Mouse (Mus musculus) heart, adult 11 months (tissue): ENCODE measurements around the gene Acad11.

Experiments used
- DNase-seq: peaks from one replicate; pipeline ENCODE4 v3.0.0; 2022

Gene Acad11

DNA sequence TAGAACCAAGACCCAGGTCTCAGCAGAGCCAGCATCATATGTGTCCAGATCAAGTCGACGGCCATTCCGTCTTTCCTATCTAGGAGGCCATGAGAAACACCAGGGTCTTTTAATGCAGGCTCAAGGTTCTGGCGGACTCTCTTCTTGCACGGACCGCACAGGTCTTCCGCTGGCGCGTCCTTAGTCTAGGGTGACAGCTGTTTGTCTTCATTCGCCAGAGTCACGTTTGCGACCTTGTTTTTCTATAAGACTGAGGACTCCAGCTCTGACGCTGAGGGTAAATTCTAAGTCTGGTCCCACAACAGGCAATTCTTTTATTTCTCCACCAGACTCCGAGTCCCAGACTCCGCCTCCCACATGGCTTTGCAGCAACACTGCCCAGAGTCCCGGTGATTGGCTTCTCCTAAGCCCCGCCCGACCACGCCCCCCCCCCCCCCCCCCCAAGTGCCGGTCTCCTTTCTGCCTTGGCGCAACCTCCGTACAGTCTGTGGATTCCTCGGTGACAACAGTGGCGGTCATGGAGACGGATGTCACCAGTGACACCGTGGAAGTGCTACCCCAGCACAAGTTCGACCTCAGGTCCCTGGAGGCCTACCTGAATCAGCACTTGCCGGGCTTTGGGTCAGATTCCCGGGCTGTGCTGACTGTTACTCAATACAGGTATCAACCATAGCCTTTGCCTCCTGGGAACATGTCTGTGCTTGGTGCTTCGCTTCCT is at the start of gene Acad11:
TSS of gene Acad11 (plus strand) at position 134 of the 718 bp plus-strand sequence.
- DNase-seq, result peak; percentile 99

DNA sequence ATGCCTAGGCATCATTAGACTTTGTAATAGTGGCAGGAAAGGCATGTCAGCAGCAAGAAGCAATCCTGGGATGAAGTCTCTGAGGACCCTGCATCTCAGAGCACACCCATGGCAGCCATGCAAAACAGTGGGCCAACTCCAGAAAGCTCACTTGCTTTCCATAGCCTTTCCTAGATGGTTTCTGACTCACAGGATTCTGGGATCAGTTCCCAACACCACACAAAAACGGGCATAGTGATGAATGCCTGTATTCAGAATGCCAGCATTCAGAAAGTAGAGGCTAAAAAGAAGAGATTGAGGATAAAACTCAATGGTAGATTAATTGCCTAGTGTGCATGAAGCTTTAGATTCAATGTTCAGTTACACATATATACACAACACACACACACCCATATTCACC is 48.7 kb upstream of the Acad11 start:
- DNase-seq, result peak; percentile 54

DNA sequence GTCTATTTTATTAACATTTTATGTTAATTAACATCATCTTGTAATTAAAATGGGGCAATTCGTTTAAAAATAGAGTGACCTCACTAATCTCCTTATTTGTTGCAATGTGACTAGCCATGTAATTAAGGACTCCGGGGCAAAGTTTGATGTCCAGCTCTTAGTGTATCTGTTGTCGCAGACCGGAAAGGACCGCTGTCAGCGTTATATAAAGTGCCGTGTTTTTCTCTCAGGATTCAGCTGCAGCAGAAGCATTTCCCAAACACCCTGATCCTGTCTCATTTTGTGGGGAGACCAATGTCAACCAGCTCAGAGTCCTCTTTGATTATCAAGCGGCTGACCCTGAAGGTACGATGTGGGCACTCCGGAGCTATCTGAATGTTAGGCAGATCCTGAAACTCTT is 42.2 kb upstream of the Acad11 start:
- peak; percentile 55 for DNase-seq

DNA sequence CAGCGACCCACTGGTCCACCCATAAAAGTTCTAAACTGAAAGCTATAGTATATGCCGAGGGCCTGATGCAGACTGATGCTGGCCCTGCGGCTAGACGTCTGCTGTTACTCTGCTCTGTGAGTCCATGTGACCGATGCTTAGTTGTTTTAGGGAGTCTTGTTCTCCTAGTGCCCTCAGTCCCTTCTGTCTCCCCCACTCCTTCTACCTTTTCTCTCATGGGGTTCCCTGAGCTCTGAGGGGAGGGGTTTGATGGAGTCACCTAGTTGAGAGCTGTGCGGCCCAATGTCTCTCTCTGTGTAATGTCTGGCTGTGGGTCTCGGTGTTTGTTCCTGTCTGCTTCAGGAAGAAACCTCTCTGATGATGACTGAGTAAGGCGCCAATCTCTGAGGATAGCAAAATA is 36.0 kb upstream of the Acad11 start:
- peak; percentile 80 for DNase-seq

DNA sequence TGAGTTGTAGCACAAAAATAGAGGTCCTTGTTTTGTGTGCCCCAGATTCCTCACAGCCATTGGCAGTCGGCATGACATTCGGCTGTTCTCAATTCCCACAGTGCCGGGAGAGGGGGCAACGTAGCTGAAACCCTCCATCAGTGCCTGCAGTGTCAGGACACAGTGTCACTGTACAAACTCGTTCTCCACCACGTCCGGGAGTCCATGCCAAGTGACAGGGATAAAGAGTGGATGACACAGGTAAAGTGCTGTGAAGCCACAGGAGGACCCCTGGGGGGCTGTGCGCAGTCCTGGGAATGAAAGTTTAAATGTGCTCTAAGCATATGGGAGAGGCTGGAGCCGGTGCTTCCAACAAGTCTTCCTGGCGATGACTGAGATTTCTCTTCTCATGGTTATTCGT is 33.3 kb upstream of the Acad11 start:
- DNase-seq, result peak; percentile 74

DNA sequence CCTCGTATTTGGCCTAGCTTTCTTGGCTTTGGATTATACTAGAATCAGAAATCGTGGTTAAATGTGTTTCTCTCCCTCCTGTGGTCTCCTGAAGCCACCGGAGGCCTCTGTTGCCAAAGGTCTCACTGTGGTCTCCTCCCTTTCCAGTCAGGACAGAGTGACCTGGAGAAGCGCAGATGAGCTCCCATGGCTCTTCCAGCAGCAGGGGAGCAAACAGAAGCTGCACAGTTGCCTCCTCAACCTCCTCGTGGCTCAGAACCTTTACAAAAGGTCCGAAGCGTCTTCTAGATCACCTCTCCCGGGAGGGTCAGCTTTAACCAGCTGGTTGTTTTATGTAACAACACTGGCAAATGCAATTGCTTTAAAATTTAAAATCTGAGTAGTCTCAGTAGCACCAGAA is 28.9 kb upstream of the Acad11 start:
- peak; percentile 51 for DNase-seq

DNA sequence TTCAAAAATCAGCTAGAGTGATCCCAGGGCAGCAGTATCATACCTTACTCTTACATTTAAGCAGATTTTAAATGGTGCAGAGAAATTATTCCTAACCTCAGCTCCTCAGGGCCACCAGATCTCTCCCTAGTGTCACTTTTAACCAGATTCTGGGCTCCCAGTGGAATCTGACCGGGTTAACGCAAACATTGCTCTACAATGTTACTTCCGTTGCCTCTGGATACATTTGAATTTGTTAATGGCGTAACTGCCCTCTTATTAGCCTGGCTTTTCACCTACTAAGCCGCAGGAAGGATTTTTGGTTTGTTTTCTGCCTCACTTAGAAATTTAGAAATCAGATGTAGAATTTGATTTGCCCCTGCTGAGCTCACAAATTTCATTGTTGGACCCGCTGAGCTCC is 28.5 kb upstream of the Acad11 start:
- peak; percentile 56 for DNase-seq

DNA sequence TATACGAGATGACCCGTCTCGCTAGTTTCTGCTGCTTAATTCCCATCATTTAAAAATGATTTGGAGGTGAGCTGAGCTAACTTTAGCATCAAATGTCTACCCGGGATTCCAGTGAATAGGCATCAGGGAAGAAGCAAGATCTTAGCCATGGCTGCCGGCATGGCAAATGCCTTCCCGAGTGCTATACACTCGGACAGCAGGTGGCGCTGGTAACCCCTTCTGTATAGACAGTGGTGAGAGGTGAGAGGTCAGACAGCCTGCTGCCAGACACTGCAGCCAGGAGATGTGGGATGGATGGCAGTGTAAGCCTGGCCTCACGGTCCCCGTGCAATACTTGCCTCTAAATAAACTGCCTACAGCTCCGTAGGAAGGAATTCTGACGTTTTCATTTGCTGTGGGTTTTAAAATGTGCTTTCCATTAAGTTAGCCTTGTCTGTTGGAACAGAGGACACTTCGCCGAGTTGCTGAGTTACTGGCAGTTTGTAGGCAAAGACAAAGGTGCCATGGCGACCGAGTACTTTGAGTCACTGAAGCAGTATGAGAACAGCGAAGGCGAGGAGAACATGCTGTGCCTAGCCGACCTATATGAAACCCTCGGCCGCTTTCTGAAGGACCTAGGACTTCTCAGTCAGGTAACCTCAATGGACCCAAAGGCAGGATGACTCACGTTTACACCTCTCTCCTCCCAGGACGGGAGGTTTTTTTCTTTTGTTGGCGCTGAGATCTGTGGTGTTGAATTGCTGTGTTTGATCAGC is 27.7 kb upstream of the Acad11 start:
- peak; percentile 93 for DNase-seq

DNA sequence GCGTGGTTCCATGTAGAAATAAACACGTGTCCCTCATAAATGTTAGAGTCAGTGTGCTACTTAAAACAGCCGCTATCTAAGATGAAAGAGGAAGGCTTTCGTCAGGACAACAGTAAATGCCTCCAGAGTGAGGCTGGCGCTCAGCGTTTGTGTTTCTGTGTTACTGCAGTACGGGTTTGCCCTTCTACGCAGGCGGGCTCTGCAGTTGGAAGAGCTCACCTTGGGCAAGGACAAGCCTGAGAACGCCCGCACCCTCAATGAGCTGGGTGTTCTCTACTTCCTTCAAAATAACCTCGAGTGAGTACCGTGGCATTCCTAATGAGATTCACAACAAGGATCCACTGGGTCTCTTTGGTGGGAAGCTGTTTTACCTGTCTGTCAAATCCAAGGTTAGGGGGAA is 24.9 kb upstream of the Acad11 start:
- peak; percentile 77 for DNase-seq

DNA sequence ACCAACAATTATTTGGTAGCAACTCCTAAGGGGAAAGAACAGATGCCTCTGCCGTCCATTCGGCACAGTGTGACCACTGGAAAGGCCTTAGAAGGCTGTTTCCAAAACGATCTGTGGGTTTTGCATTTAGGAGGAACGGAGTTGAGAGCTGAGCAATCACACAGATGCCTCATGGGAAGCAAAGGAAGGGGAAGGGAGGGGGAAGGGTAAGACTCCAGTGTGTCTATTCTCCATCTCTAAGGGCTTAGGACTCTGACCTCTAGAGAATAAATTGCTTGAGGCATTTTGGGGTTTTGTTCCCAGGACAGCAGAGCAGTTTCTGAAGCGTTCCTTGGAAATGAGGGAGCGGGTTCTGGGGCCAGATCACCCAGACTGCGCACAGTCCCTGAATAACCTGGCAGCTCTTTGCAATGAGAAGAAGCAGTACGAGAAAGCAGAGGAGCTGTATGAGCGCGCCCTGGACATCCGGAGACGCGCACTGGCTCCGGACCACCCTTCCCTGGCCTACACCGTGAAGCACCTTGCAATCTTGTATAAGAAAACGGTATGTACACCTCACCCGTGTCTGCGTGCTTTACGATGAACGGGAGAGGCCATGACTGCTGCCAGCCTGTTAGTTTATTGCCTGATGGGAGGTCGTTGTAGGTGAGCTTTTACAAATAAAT is 24.0 kb upstream of the Acad11 start:
- DNase-seq, result peak; percentile 84

DNA sequence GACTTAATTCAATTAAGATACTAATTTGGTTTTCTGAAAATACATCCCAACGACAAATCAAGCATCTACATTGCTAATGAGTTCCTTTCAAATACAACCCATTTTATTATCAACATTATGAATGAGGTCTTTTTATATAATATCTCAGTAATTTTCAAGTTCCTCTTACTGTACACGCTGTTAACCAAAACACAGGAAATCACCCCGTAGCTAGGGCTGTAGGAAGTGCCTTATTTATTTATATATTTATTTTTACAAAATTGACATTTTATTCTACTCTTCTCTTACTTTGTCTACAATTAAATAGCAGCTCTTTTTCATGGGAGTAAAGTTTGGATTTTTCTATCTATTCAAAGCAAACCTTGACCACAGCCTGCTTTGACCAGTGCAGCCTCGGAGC is 23.4 kb upstream of the Acad11 start:
- no peak for DNase-seq

DNA sequence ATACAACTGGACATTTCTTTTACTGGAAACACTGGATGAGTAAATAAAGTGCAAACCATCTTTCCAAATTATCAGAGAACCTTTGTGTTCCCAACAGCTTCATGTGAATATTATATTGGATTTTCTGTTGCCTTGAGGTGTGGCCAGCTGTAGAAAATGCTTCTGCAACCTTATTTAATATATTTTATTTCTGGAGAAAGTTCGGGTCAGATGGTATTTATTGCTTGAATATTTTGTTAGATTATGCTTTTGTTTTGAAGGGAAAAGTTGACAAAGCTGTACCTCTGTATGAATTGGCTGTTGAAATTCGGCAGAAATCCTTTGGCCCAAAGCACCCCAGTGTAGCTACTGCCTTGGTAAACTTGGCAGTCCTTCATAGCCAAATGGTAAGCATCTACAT is 22.8 kb upstream of the Acad11 start, which contains the start of gene Gm28305:
TSS of gene Gm28305 (plus strand) at position 301 of the 400 bp plus-strand sequence.
- no peak for DNase-seq

DNA sequence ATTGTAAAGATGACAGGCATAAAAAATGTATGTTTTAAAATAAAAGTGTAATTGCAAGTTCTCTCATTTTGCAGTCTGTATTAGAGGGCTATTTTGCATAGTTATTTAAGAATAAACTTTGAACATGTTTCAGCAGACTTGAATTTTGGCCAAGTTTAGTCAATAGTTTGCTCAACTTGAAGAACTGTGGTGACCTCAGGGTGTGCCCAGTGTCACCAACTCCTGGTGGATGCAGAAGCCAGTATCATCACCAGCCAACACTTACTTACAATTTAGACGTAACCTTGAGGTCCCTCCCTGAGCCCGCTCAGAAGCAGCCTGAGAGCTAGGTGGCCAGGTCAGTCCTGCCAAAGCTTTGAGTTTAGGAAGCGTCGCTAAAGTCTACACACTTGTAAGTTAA is 19.5 kb upstream of the Acad11 start:
- DNase-seq, result no peak

DNA sequence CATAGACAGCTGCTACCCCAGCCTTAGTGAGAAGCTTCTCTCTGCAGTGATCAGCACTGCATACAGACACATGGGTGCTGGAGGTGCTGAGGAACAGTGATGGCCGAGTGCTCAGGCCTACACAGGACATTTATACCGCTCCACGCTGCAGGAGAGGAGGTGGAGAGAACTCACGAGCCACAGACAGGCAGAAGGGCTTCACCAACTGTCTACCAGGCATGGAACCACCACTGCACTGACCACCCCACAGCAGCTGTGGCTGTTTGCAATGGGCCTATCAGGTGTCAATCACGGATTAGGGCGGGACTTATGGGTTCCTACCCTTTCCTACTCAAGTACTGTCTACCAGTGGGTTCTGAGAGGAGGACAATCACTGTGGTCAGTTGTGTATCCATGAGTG is 12.1 kb upstream of the Acad11 start:
- DNase-seq, result no peak

DNA sequence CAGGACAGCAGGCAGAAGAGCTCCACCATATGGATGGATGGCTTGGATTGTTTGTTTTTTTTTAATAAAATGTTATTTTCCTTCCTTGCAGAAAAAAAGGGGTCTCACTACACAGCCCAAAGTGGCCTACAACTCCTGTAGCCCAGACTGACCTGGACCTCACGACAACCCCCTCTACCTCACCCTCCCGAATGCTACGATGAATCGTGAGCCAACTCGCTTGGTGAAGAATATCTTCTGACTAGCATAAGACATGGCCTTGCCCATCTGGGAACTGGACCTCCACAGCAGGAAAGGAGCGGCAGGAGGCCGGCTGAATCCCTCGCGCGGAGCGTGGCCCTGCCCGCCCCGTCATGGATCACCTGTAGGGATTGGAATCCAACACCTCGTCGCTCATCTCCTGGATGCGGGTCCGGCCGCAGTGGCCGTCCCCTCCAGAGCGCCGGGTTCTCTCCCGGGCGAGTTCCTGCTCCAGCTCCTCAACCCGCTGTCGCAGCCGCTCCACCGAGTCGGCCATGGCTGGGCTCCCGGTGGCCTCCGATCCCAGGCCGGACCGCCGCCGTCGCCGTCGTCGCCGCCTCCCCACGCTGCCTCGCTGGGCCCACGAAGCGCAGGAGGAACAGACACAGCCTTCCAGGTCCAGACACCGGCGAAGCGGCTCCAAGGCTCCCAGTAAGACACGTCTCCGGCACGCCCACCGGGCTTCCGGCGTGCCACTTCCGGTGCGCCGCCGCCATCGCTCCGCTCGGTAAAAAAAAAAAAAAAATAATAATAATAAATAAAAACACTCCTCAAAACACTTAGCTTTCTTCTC is 540 bp upstream of the Acad11 start, which contains the start of gene Uba5:
TSS of gene Uba5 (minus strand) at position 705 of the 814 bp plus-strand sequence.
- DNase-seq, result peak; percentile 97

DNA sequence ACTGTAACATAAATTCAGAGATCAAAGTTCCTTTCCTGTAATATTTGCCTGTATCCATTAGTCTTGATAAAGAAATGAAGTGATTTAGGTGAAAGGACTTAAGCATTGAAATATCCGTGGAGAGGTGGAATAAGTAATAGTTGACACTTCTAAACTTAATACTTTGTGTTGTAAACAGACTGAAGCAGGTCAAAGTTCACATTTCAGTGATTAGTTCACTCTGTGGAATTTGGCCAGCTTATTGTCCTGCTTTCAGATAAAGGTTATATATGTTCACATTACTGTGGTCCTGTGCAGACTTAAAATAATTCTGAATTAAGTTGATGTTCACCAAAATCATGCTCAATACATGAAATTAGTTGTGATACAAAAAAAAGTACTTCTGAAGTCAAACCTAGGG is 1.4 kb downstream of the Acad11 start:
- DNase-seq, result no peak

DNA sequence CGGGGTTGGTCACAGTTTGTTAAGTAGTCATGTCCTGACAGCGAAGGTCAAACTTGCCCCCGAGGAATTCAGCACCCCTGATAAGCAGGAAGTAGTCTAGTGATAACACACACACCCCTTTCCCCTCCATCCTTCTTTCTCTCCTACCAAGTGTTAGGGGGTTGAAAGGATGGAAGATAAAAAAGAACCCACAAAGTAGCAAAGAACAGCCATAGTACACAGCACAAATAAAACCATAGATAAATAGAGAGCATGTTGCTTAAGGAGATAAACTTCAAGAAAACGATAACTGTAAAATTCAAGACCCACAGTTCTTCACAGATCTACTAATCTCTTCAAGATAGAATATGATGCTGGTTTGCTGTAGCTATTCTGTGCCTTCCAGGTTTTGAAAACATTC is 7.1 kb downstream of the Acad11 start:
- peak; percentile 16 for DNase-seq

DNA sequence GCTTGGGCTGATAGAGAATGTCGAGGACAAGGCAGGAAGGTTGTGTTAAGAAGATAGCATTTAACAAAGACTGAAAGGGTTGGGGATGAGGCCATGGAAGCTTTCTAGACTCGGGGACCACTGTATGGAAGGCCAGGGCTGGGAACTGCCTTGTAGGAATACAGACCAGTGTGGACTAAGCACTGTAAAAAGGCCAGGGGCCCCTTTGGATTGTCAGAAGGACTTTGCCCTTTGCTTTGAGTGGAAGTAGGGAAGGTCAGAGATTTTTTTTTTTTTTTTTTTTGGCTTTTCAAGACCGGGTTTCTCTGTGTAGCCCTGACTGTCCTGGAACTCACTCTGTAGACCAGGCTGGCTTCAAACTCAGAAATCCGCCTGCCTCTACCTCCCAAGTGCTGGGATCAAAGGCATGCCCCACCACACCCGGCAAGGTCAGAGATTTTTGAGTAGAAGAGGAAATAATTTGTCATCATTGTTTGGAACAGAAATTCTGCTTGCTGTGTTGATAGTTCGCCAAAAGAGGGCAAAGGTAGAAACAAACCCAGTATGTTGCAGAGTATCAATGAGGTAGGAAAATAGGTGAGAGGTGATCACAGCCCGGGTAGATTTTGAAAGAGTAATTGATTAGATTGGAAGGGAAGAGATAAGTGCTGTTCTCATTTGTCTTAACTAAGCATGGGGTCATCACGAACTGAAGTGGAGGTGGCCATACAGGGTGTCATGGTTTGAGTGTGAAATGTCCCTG is 7.9 kb downstream of the Acad11 start:
- DNase-seq, result peak; percentile 55

DNA sequence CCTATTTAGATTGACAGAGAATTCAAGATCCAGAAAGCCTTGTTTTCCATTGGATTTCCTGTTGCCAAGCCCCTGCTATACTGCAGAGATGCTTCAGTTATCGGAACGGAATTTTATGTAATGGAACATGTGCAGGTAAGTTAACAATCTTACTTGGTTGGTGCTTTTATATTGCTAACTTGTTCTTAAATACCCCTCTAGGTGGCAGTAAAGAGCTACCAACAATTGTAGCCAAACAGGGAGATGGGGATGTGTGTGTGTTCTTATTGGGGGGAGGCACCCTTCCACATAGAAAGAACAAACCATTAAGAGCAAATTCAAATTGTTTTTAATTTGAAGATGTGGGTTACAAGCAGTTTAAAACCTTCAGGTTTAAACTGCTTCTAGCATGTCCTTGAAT is 12.6 kb downstream of the Acad11 start:
- DNase-seq, result peak; percentile 6

DNA sequence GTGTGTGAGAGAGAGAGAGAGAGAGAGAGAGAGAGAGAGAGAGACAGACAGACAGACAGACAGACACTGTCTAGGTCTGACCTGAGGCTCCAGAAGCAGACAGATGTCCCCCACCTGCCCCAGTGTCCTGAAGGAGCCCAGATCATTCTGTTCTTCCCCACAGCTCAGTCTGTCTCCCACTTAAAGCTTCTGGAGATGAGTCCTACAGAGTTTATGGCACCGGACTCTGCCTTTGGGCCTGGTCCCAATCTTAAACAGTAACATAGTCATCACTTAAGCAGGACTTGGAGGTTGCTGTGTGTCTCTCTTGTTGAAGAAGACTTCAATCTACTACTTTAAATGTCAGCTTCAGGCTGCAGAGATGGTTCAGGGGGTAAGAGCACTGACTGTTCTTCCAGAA is 15.6 kb downstream of the Acad11 start:
- peak; percentile 63 for DNase-seq

DNA sequence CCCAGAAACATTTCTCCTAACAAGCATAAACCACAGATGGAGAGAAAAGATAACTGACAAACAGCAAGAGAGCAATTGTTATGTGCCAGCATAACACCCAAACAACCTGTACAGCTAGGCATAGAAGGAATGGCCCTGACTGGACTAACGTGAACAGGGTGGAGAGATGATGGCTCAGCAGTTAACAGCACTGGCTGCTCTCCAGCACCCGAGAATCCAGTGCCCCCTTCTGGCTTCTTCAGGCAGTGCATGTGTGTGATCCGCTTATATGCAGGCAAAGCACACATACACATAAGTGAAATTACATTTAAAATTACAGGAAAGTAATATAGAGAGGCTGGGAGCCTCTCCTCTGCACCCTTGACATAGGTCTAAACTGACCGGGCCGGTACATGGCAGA is 16.2 kb downstream of the Acad11 start:
- peak; percentile 87 for DNase-seq

DNA sequence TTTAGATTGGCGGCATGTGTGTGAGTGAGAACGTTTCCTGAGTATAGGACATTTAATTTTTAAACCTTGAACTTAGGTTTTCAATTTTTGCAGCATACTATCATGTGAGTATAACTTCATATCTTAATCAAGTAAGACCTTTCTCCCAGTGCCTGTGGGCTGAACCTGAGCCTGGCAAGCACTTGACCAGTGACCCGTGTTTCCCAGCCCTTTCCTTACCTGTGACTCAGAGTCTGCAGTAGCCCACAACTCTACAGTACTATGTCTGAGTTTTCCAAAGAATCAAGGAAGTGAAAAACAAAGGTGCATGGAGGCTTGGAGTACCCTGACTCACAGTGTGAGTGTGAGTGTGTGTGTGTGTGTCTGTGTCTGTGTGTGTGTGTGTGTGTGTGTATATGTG is 16.9 kb downstream of the Acad11 start:
- peak; percentile 55 for DNase-seq
